Mouse (Mus musculus) adrenal gland, adult 2 months (tissue): ENCODE data around the gene Tmem150b. TPM values are rescaled to one million over a fixed set of nuclear protein-coding genes. Genes with fewer than 3 reads are reported as not detected.

ENCODE experiments used
- DNase-seq: peaks from one replicate; pipeline ENCODE4 v3.0.0; 2021
- polyA plus RNA-seq: library from polyadenylated mRNA; depleted of rRNA; stranded (reverse); fragments of >200 nt; gene quantifications from 2 replicates; pipeline ENCODE4 v1.2.3, GENCODE M21; 2012; rRNA removed
- total RNA-seq, 2 experiments: library from RNA; stranded (reverse); gene quantifications; 2 replicates each; pipeline ENCODE4 v1.2.3; 2021

Tmem150b gene
- total and polyA plus RNA-seq, 3 experiments = 0.30 to 0.55 (median 0.40) TPM

- DNase-seq = no peak
These were observed 61.3 kb downstream of the Tmem150b start for GRCm38 (mm10) chr7:4663742-4664141.

GRCm38 (mm10) chr7:4663179-4663578 is 61.9 kb downstream of the Tmem150b start:
- no peak for DNase-seq

GRCm38 (mm10) chr7:4659911-4660443 is 65.1 kb downstream of the Tmem150b start:
- DNase-seq = no peak

GRCm38 (mm10) chr7:4658912-4659551 is 66.0 kb downstream of the Tmem150b start, which contains the start of gene Ppp6r1:
Ppp6r1 (minus strand) TSS chr7:4659019.
- peak; percentile 99 for DNase-seq

GRCm38 (mm10) chr7:4658128-4658907 is 66.7 kb downstream of the Tmem150b start:
- DNase-seq = peak; percentile 44

GRCm38 (mm10) chr7:4657521-4658127 is 67.4 kb downstream of the Tmem150b start:
- no peak for DNase-seq

Other genes starting within 250 kb of the Tmem150b start
- gene Ppp1r12c, start 223.6 kb downstream of the Tmem150b start, total RNA-seq = 100 to 1,000 TPM in 1 of 2 experiments, 10 to 100 TPM in 1; 93.3 to 102 TPM
- gene Ppp1r12c, start 223.6 kb downstream of the Tmem150b start, polyA plus RNA-seq = 101 and 164 TPM in 2 replicates
- 1 to 10 TPM in 1 of 2 experiments, under 1 TPM in 1; 0.37 to 1.6 TPM for gene Tnnt1, start 208.9 kb downstream of the Tmem150b start, total RNA-seq
- gene Tnnt1, start 208.9 kb downstream of the Tmem150b start, polyA plus RNA-seq = 0.17 TPM in 1 of 2 replicates, not detected in the other
- gene Tnni3, start 201.0 kb downstream of the Tmem150b start, total RNA-seq = 1 to 10 TPM in 1 of 2 experiments, not detected in 1; 1.7 TPM
- 3.3 and 4.7 TPM in 2 replicates for gene Tnni3, start 201.0 kb downstream of the Tmem150b start, polyA plus RNA-seq
- under 1 TPM; 0.66 to 0.98 TPM for gene Dnaaf3, start 192.8 kb downstream of the Tmem150b start, total RNA-seq
- gene Dnaaf3, start 192.8 kb downstream of the Tmem150b start, polyA plus RNA-seq = 2.7 and 3.0 TPM in 2 replicates
- gene Syt5, start 177.7 kb downstream of the Tmem150b start, total RNA-seq = 10 to 100 TPM in 1 of 2 experiments, 1 to 10 TPM in 1; 7.7 to 11.6 TPM
- gene Syt5, start 177.7 kb downstream of the Tmem150b start, polyA plus RNA-seq = 4.1 and 5.2 TPM in 2 replicates
- gene Ptprh, start 121.2 kb downstream of the Tmem150b start, total RNA-seq = not detected
- not detected in 2 replicates for gene Ptprh, start 121.2 kb downstream of the Tmem150b start, polyA plus RNA-seq
- gene Tmem86b, start 93.8 kb downstream of the Tmem150b start, total RNA-seq = 1 to 10 TPM; 5.2 to 7.4 TPM
- 11.6 and 17.8 TPM in 2 replicates for gene Tmem86b, start 93.8 kb downstream of the Tmem150b start, polyA plus RNA-seq
- gene Ppp6r1, start 66.2 kb downstream of the Tmem150b start, total RNA-seq = 10 to 100 TPM; 81.8 to 92.3 TPM
- gene Ppp6r1, start 66.2 kb downstream of the Tmem150b start, polyA plus RNA-seq = 114 and 134 TPM in 2 replicates
- gene Hspbp1, start 40.2 kb downstream of the Tmem150b start, total RNA-seq = 10 to 100 TPM; 38.2 to 50.8 TPM
- gene Hspbp1, start 40.2 kb downstream of the Tmem150b start, polyA plus RNA-seq = 65.6 and 73.2 TPM in 2 replicates
- 1 to 10 TPM; 3.1 to 6.5 TPM for gene Brsk1, start 34.6 kb downstream of the Tmem150b start, total RNA-seq
- 8.3 and 9.8 TPM in 2 replicates for gene Brsk1, start 34.6 kb downstream of the Tmem150b start, polyA plus RNA-seq
- 10 to 100 TPM; 27.9 to 35.2 TPM for gene Kmt5c, start 14.9 kb upstream of the Tmem150b start, total RNA-seq
- 162 and 205 TPM in 2 replicates for gene Kmt5c, start 14.9 kb upstream of the Tmem150b start, polyA plus RNA-seq
- 10 to 100 TPM in 1 of 2 experiments, 1 to 10 TPM in 1; 7.4 to 10.4 TPM for gene Cox6b2, start 27.8 kb upstream of the Tmem150b start, total RNA-seq
- 7.9 and 13.2 TPM in 2 replicates for gene Cox6b2, start 27.8 kb upstream of the Tmem150b start, polyA plus RNA-seq
- not detected for gene Fam71e2, start 46.1 kb upstream of the Tmem150b start, total RNA-seq
- not detected in 2 replicates for gene Fam71e2, start 46.1 kb upstream of the Tmem150b start, polyA plus RNA-seq
- under 1 TPM in 1 of 2 experiments, not detected in 1; 0.48 TPM for gene Il11, start 57.6 kb upstream of the Tmem150b start, total RNA-seq
- gene Il11, start 57.6 kb upstream of the Tmem150b start, polyA plus RNA-seq = 0.54 and 0.71 TPM in 2 replicates
- gene Tmem190, start 57.7 kb upstream of the Tmem150b start, total RNA-seq = not detected
- gene Tmem190, start 57.7 kb upstream of the Tmem150b start, polyA plus RNA-seq = not detected in 2 replicates
- 10 to 100 TPM; 10.2 to 10.8 TPM for gene Tmem238, start 64.4 kb upstream of the Tmem150b start, total RNA-seq
- 144 and 180 TPM in 2 replicates for gene Tmem238, start 64.4 kb upstream of the Tmem150b start, polyA plus RNA-seq
- 1,000 to 10,000 TPM in 1 of 2 experiments, 100 to 1,000 TPM in 1; 958 to 1,234 TPM for gene Rpl28, start 67.6 kb upstream of the Tmem150b start, total RNA-seq
- 237 and 255 TPM in 2 replicates for gene Rpl28, start 67.6 kb upstream of the Tmem150b start, polyA plus RNA-seq
- 100 to 1,000 TPM in 1 of 2 experiments, 10 to 100 TPM in 1; 98.1 to 140 TPM for gene Ube2s, start 87.3 kb upstream of the Tmem150b start, total RNA-seq
- gene Ube2s, start 87.3 kb upstream of the Tmem150b start, polyA plus RNA-seq = 148 and 156 TPM in 2 replicates
- gene Shisa7, start 119.4 kb upstream of the Tmem150b start, total RNA-seq = 1 to 10 TPM; 1.9 TPM
- gene Shisa7, start 119.4 kb upstream of the Tmem150b start, polyA plus RNA-seq = 2.9 and 4.0 TPM in 2 replicates
- gene Isoc2b, start 145.0 kb upstream of the Tmem150b start, total RNA-seq = 10 to 100 TPM; 10.9 to 23.8 TPM
- gene Isoc2b, start 145.0 kb upstream of the Tmem150b start, polyA plus RNA-seq = 75.4 and 78.2 TPM in 2 replicates
- gene Isoc2a, start 151.9 kb upstream of the Tmem150b start, total RNA-seq = 10 to 100 TPM; 35.5 to 43.4 TPM
- 43.5 and 45.6 TPM in 2 replicates for gene Isoc2a, start 151.9 kb upstream of the Tmem150b start, polyA plus RNA-seq
- gene Gm36210, start 181.3 kb upstream of the Tmem150b start, total RNA-seq = under 1 TPM; 0.23 to 0.45 TPM
- gene Gm36210, start 181.3 kb upstream of the Tmem150b start, polyA plus RNA-seq = 0.27 TPM in 1 of 2 replicates, not detected in the other
- gene Zfp628, start 190.0 kb upstream of the Tmem150b start, total RNA-seq = 10 to 100 TPM; 15.1 to 19.2 TPM
- gene Zfp628, start 190.0 kb upstream of the Tmem150b start, polyA plus RNA-seq = 35.6 and 41.3 TPM in 2 replicates
- gene Nat14, start 196.8 kb upstream of the Tmem150b start, total RNA-seq = 1 to 10 TPM; 8.4 to 9.2 TPM
- gene Nat14, start 196.8 kb upstream of the Tmem150b start, polyA plus RNA-seq = 11.4 and 20.0 TPM in 2 replicates
- gene Ssc5d, start 200.5 kb upstream of the Tmem150b start, total RNA-seq = 1 to 10 TPM; 2.2 to 2.3 TPM
- 2.9 and 3.1 TPM in 2 replicates for gene Ssc5d, start 200.5 kb upstream of the Tmem150b start, polyA plus RNA-seq
- 1 to 10 TPM in 1 of 2 experiments, under 1 TPM in 1; 0.32 to 1.0 TPM for gene Sbk2, start 239.2 kb upstream of the Tmem150b start, total RNA-seq
- gene Sbk2, start 239.2 kb upstream of the Tmem150b start, polyA plus RNA-seq = 0.52 and 1.4 TPM in 2 replicates
- gene Sbk3, start 245.9 kb upstream of the Tmem150b start, total RNA-seq = under 1 TPM; 0.20 to 0.21 TPM
- gene Sbk3, start 245.9 kb upstream of the Tmem150b start, polyA plus RNA-seq = 0.17 and 0.30 TPM in 2 replicates